Mouse (Mus musculus) liver, postnatal 0 days (tissue): ENCODE data around the gene Six1.

Source experiments
- CTCF ChIP-seq: sonication (generic); IDR thresholded peaks from 2 replicates; pipeline ENCODE4 v1.5.1; 2016; ENCODE audit warnings: antibody characterized with exemption, low read depth
- EP300 ChIP-seq: IDR thresholded peaks from 2 replicates; pipeline ENCODE4 v1.6.1; 2016; ENCODE audit warnings: antibody characterized with exemption, low read depth, mild to moderate bottlenecking

- TF ChIP-seq EP300 = no peak
- peak; percentile 64 for TF ChIP-seq CTCF
Observed at GRCm38 (mm10) chr12:73053668-73054241, at the start of gene Six1.
